Mouse (Mus musculus) cerebellum, adult 9-10 months (tissue): Measurements from ENCODE around the gene Lair1.

Experiments used
- DNase-seq: peaks from one replicate; pipeline ENCODE4 v3.0.0; 2022

Gene Lair1

DNA sequence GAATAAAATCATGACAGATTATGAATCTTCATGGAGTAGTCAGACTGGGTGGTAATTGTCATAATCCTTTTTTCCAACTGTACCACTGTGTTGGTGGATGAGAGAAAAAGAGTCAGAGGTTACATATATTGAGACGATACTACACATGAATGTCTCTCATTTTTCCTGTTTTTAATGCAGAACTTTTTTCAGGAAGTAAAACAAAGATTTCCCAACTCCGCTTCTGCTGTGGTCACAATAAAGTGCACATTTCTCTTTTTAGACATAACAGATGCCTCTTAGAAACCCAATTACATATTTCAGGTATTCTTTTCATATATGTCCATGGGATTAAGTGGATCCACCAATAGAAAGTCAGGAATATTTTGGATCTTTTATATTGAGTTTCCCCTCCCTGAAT is 101.0 kb downstream of the Lair1 start:
- DNase-seq: no peak

GRCm38 (mm10) chr7:3957387-3957786 is 105.6 kb downstream of the Lair1 start:
- no peak for DNase-seq
